Mouse (Mus musculus): Measurements from ENCODE around the gene 4930404H24Rik. TPM values are rescaled to one million over a fixed set of nuclear protein-coding genes. Genes with fewer than 3 reads are reported as not detected.

4930404H24Rik gene
- polyA plus RNA-seq, 1 experiment from 2014 or later: not detected

GRCm38 (mm10) chr2:153448519-153448918 lies 44.1 kb upstream of the 4930404H24Rik start:
- no peak for DNase-seq (ENCODE audit: low spot score)
- H3K9ac ChIP-seq (ENCODE audit: low read length): no peak overlapping the region
- H3K4me3 ChIP-seq (ENCODE audit: low read depth, low read length): no peak overlapping the region
- no peak for ATAC-seq (ENCODE audit: insufficient number of reproducible peaks, low FRiP score, low TSS enrichment, low read depth)
- H3K27me3 ChIP-seq (ENCODE audit: control insufficient read depth, insufficient read depth, low read length): no peaks in the 10 kb centered on the region
- no peaks in the 10 kb centered on the region for H3K36me3 ChIP-seq (ENCODE audit: control insufficient read depth, insufficient read depth, low read length)
- H3K4me1 ChIP-seq (ENCODE audit: control insufficient read depth, insufficient read depth, low read length): peaks cover 5% of the 10 kb centered on the region; the same call in 1 of the 2 replicates
- H3K9me3 ChIP-seq (ENCODE audit: control insufficient read depth, low read length): no peaks in the 10 kb centered on the region
- WGBS: 80% methylated on average over 6 of the region's 6 CpGs
- H3K27ac ChIP-seq (replicated peaks; ENCODE audit: low read depth, low read length): no peak overlapping the region
- H3K4me2 ChIP-seq (ENCODE audit: low read depth, severe bottlenecking): no peak overlapping the region

DNA sequence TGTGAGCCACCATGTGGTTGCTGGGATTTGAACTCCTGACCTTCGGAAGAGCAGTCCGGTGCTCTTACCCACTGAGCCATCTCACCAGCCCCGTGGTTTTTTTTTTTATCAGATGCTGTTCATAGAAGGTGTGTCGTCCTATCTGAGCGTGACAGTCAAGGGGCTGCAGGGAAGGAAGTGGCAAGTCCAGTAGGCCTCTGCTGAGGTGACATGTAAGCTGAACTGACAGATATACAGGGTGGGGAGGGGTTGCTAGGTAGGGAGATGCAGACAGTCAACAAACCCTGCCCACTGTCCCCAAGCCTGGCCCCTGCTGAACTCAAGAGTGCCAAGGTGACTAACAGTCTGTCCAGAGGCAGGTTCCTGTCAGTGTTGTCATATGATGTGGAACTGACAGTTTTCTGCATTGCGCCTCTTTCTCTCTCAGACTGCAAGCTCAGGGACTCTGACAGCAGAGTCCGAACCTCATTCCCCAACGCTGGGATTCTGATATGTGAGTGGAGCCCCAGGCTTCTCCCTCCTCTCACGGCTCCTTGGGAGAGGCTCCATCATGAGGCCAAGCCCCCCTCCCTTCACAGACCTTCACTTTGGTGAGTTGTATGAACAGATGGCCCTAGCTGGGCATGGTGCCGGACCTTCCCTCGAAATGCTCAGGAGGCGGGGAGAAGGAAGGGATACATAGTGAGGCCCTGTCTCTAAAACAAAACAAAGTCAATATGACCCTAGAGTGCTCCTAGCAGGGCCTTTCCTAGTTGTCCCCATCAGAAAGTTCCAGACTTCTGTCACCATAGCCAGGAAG lies 38.4 kb upstream of the 4930404H24Rik start:
- ATAC-seq (ENCODE audit: insufficient number of reproducible peaks, low FRiP score, low TSS enrichment, low read depth) (no peak), DNase-seq (ENCODE audit: low spot score) (no peak)
- H3K4me1 ChIP-seq (ENCODE audit: control insufficient read depth, insufficient read depth, low read length): peaks cover 12% of the 10 kb centered on the region; the same call in 1 of the 2 replicates
- WGBS: 71% methylated on average over 12 of the region's 12 CpGs
- H3K27ac ChIP-seq (replicated peaks; ENCODE audit: low read depth, low read length): no peak overlapping the region
- no peak overlapping the region for H3K4me2 ChIP-seq (ENCODE audit: low read depth, severe bottlenecking)
- no peak overlapping the region for H3K9ac ChIP-seq (ENCODE audit: low read length)
- no peak overlapping the region for H3K4me3 ChIP-seq (ENCODE audit: low read depth, low read length)
- no peaks in the 10 kb centered on the region for H3K36me3 ChIP-seq (ENCODE audit: control insufficient read depth, insufficient read depth, low read length)
- H3K9me3 ChIP-seq (ENCODE audit: control insufficient read depth, low read length): no peaks in the 10 kb centered on the region
- H3K27me3 ChIP-seq (ENCODE audit: control insufficient read depth, insufficient read depth, low read length): no peaks in the 10 kb centered on the region

DNA sequence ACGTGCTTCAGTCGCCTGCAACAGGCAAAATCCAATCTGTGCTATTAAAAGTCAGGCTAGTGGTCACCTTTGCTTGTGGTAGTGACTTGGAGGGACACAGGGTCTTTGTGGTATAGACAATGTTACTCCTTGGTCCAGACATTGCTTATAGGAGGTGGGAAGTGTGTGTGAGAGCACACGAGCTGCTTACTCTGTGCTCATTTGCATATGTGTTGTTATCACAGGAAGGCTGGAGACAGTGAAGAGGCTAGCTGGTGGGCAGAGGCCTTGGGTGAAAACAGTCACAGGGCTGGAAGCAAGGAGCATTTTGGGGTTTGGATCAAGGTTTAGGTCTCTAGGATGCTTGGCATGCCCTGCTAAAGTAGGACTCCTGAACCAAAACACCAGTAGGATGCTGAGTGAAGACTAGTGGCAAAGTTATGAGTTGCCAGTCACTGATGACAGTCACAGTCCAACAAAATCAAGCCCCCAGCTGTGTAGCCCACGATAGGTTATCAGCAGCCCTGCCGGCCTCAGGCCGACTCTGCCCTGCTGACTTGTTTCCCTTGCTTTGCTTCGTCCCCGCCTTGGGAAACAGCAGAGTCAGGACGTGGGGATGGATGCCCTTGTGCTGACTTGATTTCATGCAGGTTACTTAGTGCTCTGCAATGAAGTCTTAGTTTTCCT lies 37.6 kb upstream of the 4930404H24Rik start:
- peaks cover 12% of the 10 kb centered on the region; the same call in 1 of the 2 replicates for H3K4me1 ChIP-seq (ENCODE audit: control insufficient read depth, insufficient read depth, low read length)

DNA sequence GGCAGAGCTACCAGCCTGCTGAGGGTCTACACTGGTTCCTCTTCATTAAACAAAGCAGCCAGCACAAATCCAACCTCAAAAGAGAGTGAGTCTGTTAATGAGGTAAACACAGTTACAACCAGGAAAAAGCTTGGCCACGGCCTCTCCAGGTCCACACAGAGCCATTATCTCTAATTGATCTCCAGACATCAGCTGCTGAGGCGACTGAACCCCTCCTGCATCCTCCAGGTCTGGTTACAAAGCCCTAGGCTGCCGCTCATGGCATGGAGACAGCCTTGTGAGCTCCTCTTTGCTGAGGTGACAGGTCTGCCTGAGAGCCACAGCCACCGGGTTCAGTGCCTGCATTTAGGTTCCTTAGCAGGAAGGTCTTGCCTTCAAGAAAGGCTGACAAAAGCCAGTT lies 35.1 kb upstream of the 4930404H24Rik start:
- no peak overlapping the region for H3K4me3 ChIP-seq (ENCODE audit: low read depth, low read length)
- 10% methylated on average over 4 of the region's 4 CpGs for WGBS
- no peak for DNase-seq (ENCODE audit: low spot score)
- H3K27me3 ChIP-seq (ENCODE audit: control insufficient read depth, insufficient read depth, low read length): no peaks in the 10 kb centered on the region
- peaks cover 15% of the 10 kb centered on the region; the same call in 1 of the 2 replicates for H3K4me1 ChIP-seq (ENCODE audit: control insufficient read depth, insufficient read depth, low read length)
- H3K9ac ChIP-seq (ENCODE audit: low read length): no peak overlapping the region
- no peaks in the 10 kb centered on the region for H3K9me3 ChIP-seq (ENCODE audit: control insufficient read depth, low read length)
- no peaks in the 10 kb centered on the region for H3K36me3 ChIP-seq (ENCODE audit: control insufficient read depth, insufficient read depth, low read length)
- no peak overlapping the region for H3K27ac ChIP-seq (replicated peaks; ENCODE audit: low read depth, low read length)
- ATAC-seq (ENCODE audit: insufficient number of reproducible peaks, low FRiP score, low TSS enrichment, low read depth): no peak
- no peak overlapping the region for H3K4me2 ChIP-seq (ENCODE audit: low read depth, severe bottlenecking)

More for the DNA sequence above, 37.6 kb upstream of the 4930404H24Rik start:
- WGBS: 61% methylated on average over 9 of the region's 9 CpGs
- Histone ChIP-seq H3K9me3 (ENCODE audit: control insufficient read depth, low read length) (no peaks in the 10 kb centered on the region), H3K9ac (ENCODE audit: low read length) (no peak overlapping the region), H3K36me3 (ENCODE audit: control insufficient read depth, insufficient read depth, low read length) (no peaks in the 10 kb centered on the region), H3K4me3 (ENCODE audit: low read depth, low read length) (no peak overlapping the region), H3K27ac (replicated peaks; ENCODE audit: low read depth, low read length) (no peak overlapping the region), H3K27me3 (ENCODE audit: control insufficient read depth, insufficient read depth, low read length) (no peaks in the 10 kb centered on the region), H3K4me2 (ENCODE audit: low read depth, severe bottlenecking) (no peak overlapping the region)
- no peak for DNase-seq (ENCODE audit: low spot score)
- no peak for ATAC-seq (ENCODE audit: insufficient number of reproducible peaks, low FRiP score, low TSS enrichment, low read depth)

GRCm38 (mm10) chr2:153458022-153458441 lies 34.6 kb upstream of the 4930404H24Rik start:
- WGBS: 33% methylated on average over 3 of the region's 3 CpGs
- H3K9me3 ChIP-seq (ENCODE audit: control insufficient read depth, low read length): no peaks in the 10 kb centered on the region
- DNase-seq (ENCODE audit: low spot score) (no peak), ATAC-seq (ENCODE audit: insufficient number of reproducible peaks, low FRiP score, low TSS enrichment, low read depth) (no peak)
- no peak overlapping the region for H3K9ac ChIP-seq (ENCODE audit: low read length)
- peak overlapping the region; percentile 31; the same call in 1 of the 2 replicates for H3K27ac ChIP-seq (replicated peaks; ENCODE audit: low read depth, low read length)
- no peaks in the 10 kb centered on the region for H3K27me3 ChIP-seq (ENCODE audit: control insufficient read depth, insufficient read depth, low read length)
- H3K4me3 ChIP-seq (ENCODE audit: low read depth, low read length): no peak overlapping the region
- no peaks in the 10 kb centered on the region for H3K36me3 ChIP-seq (ENCODE audit: control insufficient read depth, insufficient read depth, low read length)
- no peak overlapping the region for H3K4me2 ChIP-seq (ENCODE audit: low read depth, severe bottlenecking)
- H3K4me1 ChIP-seq (ENCODE audit: control insufficient read depth, insufficient read depth, low read length): peaks cover 15% of the 10 kb centered on the region; the same call in 1 of the 2 replicates

GRCm38 (mm10) chr2:153463257-153463656 lies 29.3 kb upstream of the 4930404H24Rik start:
- WGBS: 77% methylated on average over 3 of the region's 3 CpGs
- ATAC-seq (ENCODE audit: insufficient number of reproducible peaks, low FRiP score, low TSS enrichment, low read depth) (no peak), DNase-seq (ENCODE audit: low spot score) (no peak)
- Histone ChIP-seq H3K4me3 (ENCODE audit: low read depth, low read length) (no peak overlapping the region), H3K4me2 (ENCODE audit: low read depth, severe bottlenecking) (no peak overlapping the region), H3K27me3 (ENCODE audit: control insufficient read depth, insufficient read depth, low read length) (no peaks in the 10 kb centered on the region), H3K27ac (replicated peaks; ENCODE audit: low read depth, low read length) (no peak overlapping the region), H3K9ac (ENCODE audit: low read length) (no peak overlapping the region), H3K4me1 (ENCODE audit: control insufficient read depth, insufficient read depth, low read length) (0 out of 2 replicates have a peak, but pooled peaks cover 2% of the 10 kb centered on the region), H3K36me3 (ENCODE audit: control insufficient read depth, insufficient read depth, low read length) (no peaks in the 10 kb centered on the region), H3K9me3 (ENCODE audit: control insufficient read depth, low read length) (no peaks in the 10 kb centered on the region)

- no peak for DNase-seq (ENCODE audit: low spot score)
These were observed 25.2 kb upstream of the 4930404H24Rik start for GRCm38 (mm10) chr2:153467372-153467771.

GRCm38 (mm10) chr2:153469317-153469716 lies 23.3 kb upstream of the 4930404H24Rik start:
- Histone ChIP-seq H3K4me2 (ENCODE audit: low read depth, severe bottlenecking) (no peak overlapping the region), H3K4me3 (ENCODE audit: low read depth, low read length) (no peak overlapping the region), H3K27me3 (ENCODE audit: control insufficient read depth, insufficient read depth, low read length) (no peaks in the 10 kb centered on the region), H3K4me1 (ENCODE audit: control insufficient read depth, insufficient read depth, low read length) (peaks cover 14% of the 10 kb centered on the region), H3K27ac (replicated peaks; ENCODE audit: low read depth, low read length) (no peak overlapping the region), H3K9me3 (ENCODE audit: control insufficient read depth, low read length) (no peaks in the 10 kb centered on the region), H3K36me3 (ENCODE audit: control insufficient read depth, insufficient read depth, low read length) (no peaks in the 10 kb centered on the region), H3K9ac (ENCODE audit: low read length) (0 out of 2 replicates have a peak overlapping the region, but pooled peaks have one; percentile 12)
- 28% methylated on average over 2 of the region's 2 CpGs for whole genome bisulfite sequencing
- no peak for DNase-seq (ENCODE audit: low spot score)
- ATAC-seq (ENCODE audit: insufficient number of reproducible peaks, low FRiP score, low TSS enrichment, low read depth): 0 out of 2 replicates have a peak, but pooled peaks have one; percentile 33

More at GRCm38 (mm10) chr2:153467372-153467771, 25.2 kb upstream of the 4930404H24Rik start:
- Histone ChIP-seq H3K9ac (ENCODE audit: low read length) (no peak overlapping the region), H3K27me3 (ENCODE audit: control insufficient read depth, insufficient read depth, low read length) (no peaks in the 10 kb centered on the region), H3K4me3 (ENCODE audit: low read depth, low read length) (no peak overlapping the region), H3K4me2 (ENCODE audit: low read depth, severe bottlenecking) (no peak overlapping the region), H3K36me3 (ENCODE audit: control insufficient read depth, insufficient read depth, low read length) (no peaks in the 10 kb centered on the region), H3K27ac (replicated peaks; ENCODE audit: low read depth, low read length) (no peak overlapping the region), H3K4me1 (ENCODE audit: control insufficient read depth, insufficient read depth, low read length) (peaks cover 14% of the 10 kb centered on the region), H3K9me3 (ENCODE audit: control insufficient read depth, low read length) (no peaks in the 10 kb centered on the region)
- ATAC-seq (ENCODE audit: insufficient number of reproducible peaks, low FRiP score, low TSS enrichment, low read depth): no peak
- 83% methylated on average over 1 of the region's 1 CpGs for WGBS
